Mouse (Mus musculus): ENCODE measurements around the gene Draxin.

- no peak for TF ChIP-seq CTCF (IDR thresholded peaks at IDR 0.05; ENCODE audit: extremely low read depth, insufficient read depth, insufficient read length, insufficient replicate concordance)
- TF ChIP-seq POLR2A (IDR thresholded peaks at IDR 0.05; ENCODE audit: low read depth, low read length) = no peak
These were observed 19.0 kb upstream of the Draxin start for GRCm38 (mm10) chr4:148149540-148149939.
